Mouse (Mus musculus) intestine, embryonic 14.5 days (tissue): ENCODE data around the gene Snrnp200. TPM values are rescaled to one million over a fixed set of nuclear protein-coding genes. Genes with fewer than 3 reads are reported as not detected.
"Not testable (repeated sequence)": the region's sequence is repeated elsewhere in the genome, so short reads cannot be mapped to it uniquely, and the experiment has no call there.

ENCODE experiments used
- ATAC-seq: fragments of 200-750 bp; cut with Nextera tagmentation; replicated peaks from 2 replicates; pipeline ENCODE4 v1.8.0; 2017; ENCODE audit warnings: low read depth, moderate number of reproducible peaks, moderate TSS enrichment, moderate library complexity; ENCODE audit not compliant: low FRiP score, low TSS enrichment
- DNase-seq: peaks from one replicate; pipeline ENCODE4 v3.0.0-alpha.2; 2018; ENCODE audit warnings: low spot score
- H3K27ac ChIP-seq: fragments of 300-500 bp; sonication (generic); 2 replicates; pipeline ENCODE4 v1.5.1; 2014; ENCODE audit warnings: low read depth, mild to moderate bottlenecking, control low read depth
- H3K27me3 ChIP-seq: fragments of 300-500 bp; sonication (generic); replicated peaks from 2 replicates; pipeline ENCODE4 v1.6.1; 2014; ENCODE audit warnings: low read length, control low read depth; ENCODE audit not compliant: control insufficient read depth, insufficient read depth
- H3K36me3 ChIP-seq: fragments of 300-500 bp; sonication (generic); 2 replicates; pipeline ENCODE4 v1.6.1; 2014; ENCODE audit warnings: low read length, control low read depth; ENCODE audit not compliant: control insufficient read depth, insufficient read depth
- H3K4me1 ChIP-seq: fragments of 300-500 bp; sonication (generic); replicated peaks from 2 replicates; pipeline ENCODE4 v1.6.1; 2014; ENCODE audit warnings: low read length, control low read depth, mixed read lengths; ENCODE audit not compliant: control insufficient read depth, insufficient read depth
- H3K4me2 ChIP-seq: fragments of 300-500 bp; sonication (generic); 2 replicates; pipeline ENCODE4 v1.6.1; 2014; ENCODE audit warnings: low read length
- H3K4me3 ChIP-seq: fragments of 300-500 bp; sonication (generic); 2 replicates; pipeline ENCODE4 v1.5.1; 2014; ENCODE audit warnings: low read depth, low read length, control low read depth, mixed read lengths
- H3K9ac ChIP-seq: fragments of 300-500 bp; sonication (generic); 2 replicates; pipeline ENCODE4 v1.6.1; 2014; ENCODE audit warnings: mild to moderate bottlenecking, low read length
- H3K9me3 ChIP-seq: fragments of 300-500 bp; sonication (generic); 2 replicates; pipeline ENCODE4 v1.6.1; 2016; ENCODE audit warnings: low read length, control low read depth; ENCODE audit not compliant: control insufficient read depth
- WGBS: fragments of 180-500 bp; shearing (Covaris S2); extraction: QIAGEN DNeasy Blood & Tissue Kit; methylation state at CpG from one replicate; pipeline ENCODE4 v1.1.7; 2014; 5-methylcytosine and 5-hydroxymethylcytosine counted together
- polyA plus RNA-seq: library from polyadenylated mRNA; unstranded; fragments of >200 nt; fragmentation: Nextera tagmentation; extraction: Ambion mirVana; gene quantifications from 2 replicates; pipeline ENCODE4 v1.2.1, GENCODE M21; 2014

Snrnp200 gene
- polyA plus RNA-seq, 1 experiment from 2014 or later: 67.8 TPM

GRCm38 (mm10) chr2:127269491-127270299 lies 61.5 kb downstream of the Snrnp200 start, which contains the start of gene Stard7:
Gene Stard7, plus strand, starts transcription at chr2:127270218.
- Histone ChIP-seq H3K27ac (peak within 1 kb of the TSS; percentile 93), H3K4me3 (peak within 1 kb of the TSS; percentile 71), H3K4me1 (peaks cover 4% of the 10 kb centered on the region), H3K27me3 (no peaks in the 10 kb centered on the region), H3K9ac (peak within 1 kb of the TSS; percentile 91), H3K9me3 (no peaks in the 10 kb centered on the region), H3K36me3 (peaks cover 5% of the 10 kb centered on the region), H3K4me2 (peak within 1 kb of the TSS; percentile 83)
- ATAC-seq (peak; percentile 99), DNase-seq (peak; percentile 96)
- WGBS: under 1% methylated on average over 49 of the region's 49 CpGs

DNA sequence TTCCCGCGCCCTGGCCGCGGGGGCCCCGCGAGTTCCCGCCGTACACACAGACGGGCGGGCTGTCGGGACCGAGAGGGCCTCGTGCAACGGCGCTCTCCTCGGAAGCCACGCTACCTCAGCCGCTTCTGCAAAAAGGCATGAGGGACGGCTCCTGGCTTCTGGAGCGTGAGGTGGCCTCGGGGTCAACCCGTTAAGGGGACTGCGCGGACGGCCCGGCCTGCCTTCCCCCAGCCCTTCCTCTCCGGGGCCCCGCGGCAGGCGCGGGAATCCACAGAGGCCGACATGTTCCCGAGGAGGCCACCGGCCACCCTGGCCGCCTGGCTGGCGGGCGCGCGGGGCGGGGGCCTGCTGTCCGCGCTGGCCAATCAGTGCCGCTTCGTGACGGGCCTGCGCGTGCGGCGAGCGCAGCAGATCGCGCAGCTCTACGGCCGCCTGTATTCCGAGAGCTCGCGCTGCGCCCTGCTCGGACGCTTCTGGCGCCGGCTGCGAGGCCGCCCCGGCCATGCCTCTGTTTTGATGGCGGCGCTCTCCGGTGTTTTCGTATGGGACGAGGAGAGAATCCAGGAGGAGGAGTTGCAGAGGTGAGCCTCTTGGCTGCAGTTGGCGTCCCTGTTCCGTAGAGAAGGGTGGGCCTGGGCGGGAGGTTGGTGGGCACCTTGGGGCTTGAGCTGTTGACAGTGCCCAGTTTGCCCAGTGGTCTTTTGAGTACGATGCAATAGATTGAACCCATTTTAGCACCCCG lies 62.3 kb downstream of the Snrnp200 start:
- peak overlapping the region; percentile 93 for H3K27ac ChIP-seq
- H3K4me3 ChIP-seq: peak overlapping the region; percentile 71
- H3K27me3 ChIP-seq: no peaks in the 10 kb centered on the region
- peaks cover 5% of the 10 kb centered on the region for H3K36me3 ChIP-seq
- peaks cover 4% of the 10 kb centered on the region for H3K4me1 ChIP-seq
- ATAC-seq (peak; percentile 96), DNase-seq (peak; percentile 90)
- H3K9ac ChIP-seq: peak overlapping the region; percentile 91
- H3K4me2 ChIP-seq: peak overlapping the region; percentile 83
- H3K9me3 ChIP-seq: no peaks in the 10 kb centered on the region
- WGBS: under 1% methylated on average over 72 of the region's 75 CpGs

DNA sequence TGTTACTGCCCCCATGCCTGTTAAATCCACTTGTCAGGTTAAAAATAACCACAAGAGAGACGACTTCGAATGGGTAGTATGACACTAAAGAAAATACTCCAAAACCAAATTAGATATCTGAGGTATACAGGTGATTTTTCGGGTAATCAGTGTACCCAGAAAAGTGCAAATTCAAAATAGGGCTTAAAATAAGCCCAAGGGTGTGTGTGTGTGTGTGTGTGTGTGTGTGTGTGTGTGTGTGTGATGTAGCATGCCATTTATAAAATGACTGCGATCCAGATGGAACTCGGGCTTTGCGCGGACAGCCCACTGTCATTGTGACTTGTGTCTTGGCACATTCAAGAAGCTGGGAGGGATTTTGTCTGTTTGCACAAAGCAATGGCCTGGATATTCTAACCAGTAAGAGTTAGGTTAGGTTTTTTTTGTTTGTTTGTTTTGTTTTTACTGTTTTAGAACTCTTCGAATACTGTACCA lies 62.9 kb downstream of the Snrnp200 start:
- ATAC-seq (no peak), DNase-seq (no peak)
- peaks cover 4% of the 10 kb centered on the region for H3K4me1 ChIP-seq
- peaks cover 5% of the 10 kb centered on the region for H3K36me3 ChIP-seq
- H3K4me2 ChIP-seq: peak overlapping the region; percentile 83
- 9% methylated on average over 8 of the region's 8 CpGs for WGBS
- H3K4me3 ChIP-seq: peak overlapping the region; percentile 71
- H3K27me3 ChIP-seq: no peaks in the 10 kb centered on the region
- H3K9me3 ChIP-seq: no peaks in the 10 kb centered on the region
- peak overlapping the region; percentile 93; the same call in 1 of the 2 replicates for H3K27ac ChIP-seq
- H3K9ac ChIP-seq: peak overlapping the region; percentile 91

- H3K9ac ChIP-seq, H3K9me3 ChIP-seq, DNase-seq, H3K36me3 ChIP-seq, H3K27ac ChIP-seq, H3K27me3 ChIP-seq, ATAC-seq, H3K4me1 ChIP-seq: not testable (repeated sequence)
- WGBS: 92% methylated on average over 4 of the region's 4 CpGs
- Histone ChIP-seq H3K4me3 (peak overlapping the region; percentile 71; the same call in 1 of the 2 replicates), H3K4me2 (peak overlapping the region; percentile 83; the same call in 1 of the 2 replicates)
These were observed 63.9 kb downstream of the Snrnp200 start for GRCm38 (mm10) chr2:127272049-127272448.

DNA sequence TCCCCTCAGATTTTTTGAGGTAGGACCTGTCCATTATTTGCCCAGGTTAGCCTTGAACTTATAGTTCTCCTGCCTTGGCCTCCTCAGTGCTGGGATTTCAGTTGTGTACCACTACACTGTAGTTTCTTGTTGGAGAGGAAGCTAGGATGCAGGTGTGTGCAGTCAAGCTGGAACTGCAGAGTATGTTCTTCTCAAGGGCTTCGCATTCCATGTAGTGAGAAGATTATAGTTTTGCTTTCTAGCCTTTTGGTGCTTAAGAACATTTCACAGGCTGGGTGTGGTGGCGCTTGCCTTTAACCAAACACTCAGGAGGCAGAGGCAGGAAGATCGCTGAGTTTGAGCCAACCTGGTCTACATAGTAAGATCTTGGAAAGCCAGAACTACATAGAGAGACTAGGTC lies 64.6 kb downstream of the Snrnp200 start:
- no peak overlapping the region for H3K4me3 ChIP-seq
- ATAC-seq: no peak
- H3K9ac ChIP-seq: no peak overlapping the region
- peaks cover 5% of the 10 kb centered on the region for H3K36me3 ChIP-seq
- WGBS: 98% methylated on average over 3 of the region's 3 CpGs
- no peak for DNase-seq
- H3K4me2 ChIP-seq: no peak overlapping the region
- peaks cover 4% of the 10 kb centered on the region for H3K4me1 ChIP-seq
- H3K9me3 ChIP-seq: no peaks in the 10 kb centered on the region
- no peak overlapping the region for H3K27ac ChIP-seq
- no peaks in the 10 kb centered on the region for H3K27me3 ChIP-seq

GRCm38 (mm10) chr2:127274590-127274989 lies 66.4 kb downstream of the Snrnp200 start:
- ATAC-seq: no peak
- Histone ChIP-seq H3K9ac (no peak overlapping the region), H3K4me3 (no peak overlapping the region), H3K36me3 (peaks cover 5% of the 10 kb centered on the region), H3K9me3 (no peaks in the 10 kb centered on the region), H3K4me1 (peaks cover 4% of the 10 kb centered on the region), H3K4me2 (no peak overlapping the region), H3K27ac (no peak overlapping the region), H3K27me3 (no peaks in the 10 kb centered on the region)
- WGBS: 90% methylated on average over 2 of the region's 2 CpGs
- DNase-seq: no peak

DNA sequence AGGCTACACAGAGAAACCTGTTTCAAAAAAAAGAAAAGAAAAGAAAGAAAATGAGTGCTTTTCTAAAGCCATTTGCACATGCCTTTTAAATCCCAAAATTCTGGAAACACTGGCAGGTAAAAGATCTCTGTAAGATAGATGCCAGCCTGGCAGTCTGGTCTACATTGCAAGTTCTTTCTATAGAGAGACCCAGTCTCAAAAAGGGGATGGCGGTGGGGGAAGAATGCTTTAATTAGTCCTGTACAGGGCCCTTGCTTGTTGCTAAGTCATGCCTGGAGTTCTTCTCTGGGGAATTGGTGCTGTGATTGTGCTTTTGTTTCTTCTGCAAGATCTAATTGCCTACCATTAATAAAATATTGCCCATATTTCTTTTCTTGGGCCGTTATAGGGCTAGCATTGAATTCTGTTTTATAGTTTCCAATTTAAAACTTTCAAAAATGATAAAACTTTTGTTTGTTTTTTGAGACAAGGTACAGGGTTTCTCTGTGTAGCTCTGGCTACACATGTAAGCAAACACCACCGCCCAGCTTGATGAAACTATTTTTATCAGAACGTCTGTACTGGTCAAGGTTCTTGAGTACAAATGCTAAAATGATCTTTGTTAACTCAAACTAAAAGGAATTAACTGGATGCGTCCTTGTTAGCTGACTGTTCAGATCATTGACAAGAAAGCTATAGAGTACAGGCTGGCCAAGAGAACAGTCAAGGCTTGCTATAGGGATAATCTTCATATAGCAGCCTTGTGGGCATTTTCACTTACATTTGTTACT lies 67.5 kb downstream of the Snrnp200 start:
- Histone ChIP-seq H3K4me3 (no peak overlapping the region), H3K9ac (no peak overlapping the region), H3K27ac (no peak overlapping the region), H3K4me1 (peaks cover 4% of the 10 kb centered on the region), H3K4me2 (no peak overlapping the region), H3K27me3 (no peaks in the 10 kb centered on the region), H3K9me3 (no peaks in the 10 kb centered on the region), H3K36me3 (peaks cover 5% of the 10 kb centered on the region)
- DNase-seq (no peak), ATAC-seq (no peak)
- WGBS: 79% methylated on average over 5 of the region's 5 CpGs

GRCm38 (mm10) chr2:127278162-127278561 lies 70.0 kb downstream of the Snrnp200 start:
- Histone ChIP-seq H3K27me3 (no peaks in the 10 kb centered on the region), H3K4me3 (no peak overlapping the region), H3K36me3 (no peaks in the 10 kb centered on the region; the same call in 1 of the 2 replicates), H3K4me1 (no peaks in the 10 kb centered on the region), H3K9me3 (no peaks in the 10 kb centered on the region), H3K9ac (no peak overlapping the region), H3K27ac (no peak overlapping the region), H3K4me2 (no peak overlapping the region)
- DNase-seq: no peak
- no peak for ATAC-seq
